Comparison of ENCODE assay signal across 10 mouse cellular contexts in the genomic region with DNA sequence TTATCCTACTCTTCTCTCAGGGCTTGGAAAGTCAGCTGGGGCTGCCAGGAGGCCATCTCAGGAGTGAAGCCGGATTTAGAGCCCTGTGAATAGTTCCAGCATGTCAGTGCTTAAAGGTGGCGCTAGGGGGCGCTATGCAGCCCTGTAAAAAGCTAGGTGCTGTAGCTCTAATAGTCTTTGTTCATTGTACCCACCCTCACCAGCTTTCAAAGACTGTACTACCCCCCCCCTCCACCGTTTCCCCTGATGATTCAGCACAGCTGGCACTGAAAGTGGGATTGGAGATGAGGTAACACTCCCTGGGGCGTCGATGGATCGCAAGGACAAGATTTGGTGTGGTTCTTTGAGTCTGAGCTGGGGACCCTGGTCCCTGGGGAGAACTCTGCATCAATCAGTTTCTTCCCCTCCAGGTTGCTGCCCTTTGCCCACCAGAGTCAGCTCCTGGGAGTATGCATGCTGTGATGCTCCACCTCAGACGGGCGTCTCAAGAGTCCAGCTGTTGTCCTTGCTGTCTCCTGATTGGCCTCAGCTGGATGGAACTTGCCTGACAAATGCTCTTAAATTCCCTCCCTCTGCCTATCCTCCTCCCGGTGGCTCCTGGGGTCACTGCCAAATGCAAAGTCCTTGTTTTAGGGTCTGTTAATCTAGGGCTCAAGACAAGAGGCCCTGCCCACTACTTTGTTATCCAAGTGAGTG. TPM values are rescaled to one million over a fixed set of nuclear protein-coding genes. Genes with fewer than 3 reads are reported as not detected.
DNase-seq lines count a peak whose midpoint lies in the region; ATAC-seq and TF ChIP-seq lines count a peak whose summit lies in the region.
"Had no signal": no experiment of that assay in that cellular context is flagged by ENCODE, and none has a peak within 500 bp of the region (broad histone marks: within the 10 kb centered on the region; RNA-seq: fewer than 3 reads in every experiment).

No protein-coding gene starts in this region.

- H3K4me2 ChIP-seq in midbrain, embryonic 16.5 days (ENCODE audit: low read length): no peak overlapping the region
- H3K4me2 ChIP-seq: embryonic facial prominence, embryonic 12.5 days; limb, embryonic 13.5 days had no signal

- no peaks in the 10 kb centered on the region for H3K4me1 ChIP-seq in bone marrow, adult 2 months (ENCODE audit: control insufficient read depth, insufficient read depth, low read length)
- peaks cover 18% of the 10 kb centered on the region for H3K4me1 ChIP-seq in midbrain, embryonic 16.5 days (ENCODE audit: control insufficient read depth, insufficient read depth, low read length)

- no peaks in the 10 kb centered on the region for H3K27me3 ChIP-seq in midbrain, embryonic 16.5 days (ENCODE audit: control insufficient read depth, insufficient read depth, low read depth, low read length)
- H3K27me3 ChIP-seq: limb, embryonic 13.5 days had no signal

- intact Hi-C loops in heart, postnatal 10 days (cut with DNase I): no loop called here
- intact Hi-C loops in heart, postnatal 25 days (cut with DNase I): no loop called here

- H3K27ac ChIP-seq in bone marrow, adult 2 months (ENCODE audit: control insufficient read depth, insufficient read depth, low read depth, low read length, poor library complexity): no peak overlapping the region
- peak overlapping the region; percentile 74 for H3K27ac ChIP-seq in midbrain, embryonic 16.5 days (ENCODE audit: low read length)
- H3K27ac ChIP-seq: embryonic facial prominence, embryonic 12.5 days; limb, embryonic 13.5 days had no signal

- H3K9ac ChIP-seq in midbrain, embryonic 16.5 days (ENCODE audit: low read depth, low read length): no peak overlapping the region
- H3K9ac ChIP-seq: embryonic facial prominence, embryonic 12.5 days; limb, embryonic 13.5 days had no signal

- no peak overlapping the region for H3K4me3 ChIP-seq in bone marrow, adult 2 months (replicated peaks; ENCODE audit: control insufficient read depth, low read depth, low read length)
- H3K4me3 ChIP-seq in midbrain, embryonic 16.5 days (ENCODE audit: low read depth, low read length): no peak overlapping the region
- H3K4me3 ChIP-seq: embryonic facial prominence, embryonic 12.5 days; limb, embryonic 13.5 days had no signal

- H3K36me3 ChIP-seq in midbrain, embryonic 16.5 days (ENCODE audit: control insufficient read depth, insufficient read depth, low read length): no peaks in the 10 kb centered on the region

- WGBS in bone marrow, adult 2 months: 46% methylated on average over 10 of the region's 10 CpGs
- WGBS in midbrain, embryonic 16.5 days: 15% methylated on average over 10 of the region's 10 CpGs

- TF ChIP-seq POLR2A in bone marrow, adult 2 months (IDR thresholded peaks at IDR 0.05; ENCODE audit: borderline replicate concordance, control insufficient read depth, low read depth, low read length): no peak

- peak; percentile 73 for TF ChIP-seq CTCF in bone marrow, adult 2 months (IDR thresholded peaks at IDR 0.05; ENCODE audit: control insufficient read depth, insufficient read depth, low read length)

- no peaks in the 10 kb centered on the region for H3K9me3 ChIP-seq in midbrain, embryonic 16.5 days (replicated peaks; ENCODE audit: control insufficient read depth, low read length, poor library complexity, severe bottlenecking)
- H3K9me3 ChIP-seq: embryonic facial prominence, embryonic 12.5 days; limb, embryonic 13.5 days had no signal

- no peak for ATAC-seq in midbrain, embryonic 16.5 days

- DNase-seq in heart, postnatal 10 days: peak; percentile 52 to 64
- no peak for DNase-seq in heart, postnatal 25 days (ENCODE audit: low spot score)
- DNase-seq in CD4-positive helper T cell, adult 2 months (ENCODE audit: low read depth, low spot score): peak; percentile 50
- DNase-seq in gastrocnemius, adult 18-20 months (ENCODE audit: low spot score): peak; percentile 41
- DNase-seq in kidney, postnatal 4 days: peak; percentile 72 to 79
- DNase-seq in thymus, postnatal 4 days: peak; percentile 70

RNA-seq across cellular contexts. Expression of gene D630003M21Rik, which starts 33.9 kb away (rescaled TPM):
- 1 to 10 TPM; 8.6 to 8.7 TPM for total RNA-seq in heart, postnatal 10 days (2021)
- total RNA-seq in heart, postnatal 25 days (2021): 1 to 10 TPM; 6.3 to 8.0 TPM
- polyA plus RNA-seq in bone marrow, adult 2 months (2011; ENCODE audit: insufficient read depth, insufficient read length, low replicate concordance, missing spikeins): 0.23 and 0.35 TPM in 2 replicates
- 1 to 10 TPM; 1.2 to 1.7 TPM for total RNA-seq in gastrocnemius, adult 18-20 months (2021)
- 1.7 and 1.8 TPM in 2 replicates for polyA plus RNA-seq in midbrain, embryonic 16.5 days (2015; fragmentation: Nextera tagmentation; extraction: Ambion mirVana)

RNA-seq across cellular contexts. Expression of gene Tgm2, which starts 48.9 kb away (rescaled TPM):
- total RNA-seq in heart, postnatal 10 days (2021): 100 to 1,000 TPM; 162 to 208 TPM
- total RNA-seq in heart, postnatal 25 days (2021): 100 to 1,000 TPM; 238 to 253 TPM
- 13.9 and 19.0 TPM in 2 replicates for polyA plus RNA-seq in bone marrow, adult 2 months (2011; ENCODE audit: insufficient read depth, insufficient read length, low replicate concordance, missing spikeins)
- 10 to 100 TPM; 40.7 to 47.3 TPM for total RNA-seq in gastrocnemius, adult 18-20 months (2021)
- 7.0 and 7.1 TPM in 2 replicates for polyA plus RNA-seq in midbrain, embryonic 16.5 days (2015; fragmentation: Nextera tagmentation; extraction: Ambion mirVana)
